Mouse (Mus musculus): ENCODE data around the gene Eef1g. TPM values are rescaled to one million over a fixed set of nuclear protein-coding genes. Genes with fewer than 3 reads are reported as not detected.

Eef1g gene
- polyA plus RNA-seq, 1 experiment from 2014 or later, result 344 TPM

DNA sequence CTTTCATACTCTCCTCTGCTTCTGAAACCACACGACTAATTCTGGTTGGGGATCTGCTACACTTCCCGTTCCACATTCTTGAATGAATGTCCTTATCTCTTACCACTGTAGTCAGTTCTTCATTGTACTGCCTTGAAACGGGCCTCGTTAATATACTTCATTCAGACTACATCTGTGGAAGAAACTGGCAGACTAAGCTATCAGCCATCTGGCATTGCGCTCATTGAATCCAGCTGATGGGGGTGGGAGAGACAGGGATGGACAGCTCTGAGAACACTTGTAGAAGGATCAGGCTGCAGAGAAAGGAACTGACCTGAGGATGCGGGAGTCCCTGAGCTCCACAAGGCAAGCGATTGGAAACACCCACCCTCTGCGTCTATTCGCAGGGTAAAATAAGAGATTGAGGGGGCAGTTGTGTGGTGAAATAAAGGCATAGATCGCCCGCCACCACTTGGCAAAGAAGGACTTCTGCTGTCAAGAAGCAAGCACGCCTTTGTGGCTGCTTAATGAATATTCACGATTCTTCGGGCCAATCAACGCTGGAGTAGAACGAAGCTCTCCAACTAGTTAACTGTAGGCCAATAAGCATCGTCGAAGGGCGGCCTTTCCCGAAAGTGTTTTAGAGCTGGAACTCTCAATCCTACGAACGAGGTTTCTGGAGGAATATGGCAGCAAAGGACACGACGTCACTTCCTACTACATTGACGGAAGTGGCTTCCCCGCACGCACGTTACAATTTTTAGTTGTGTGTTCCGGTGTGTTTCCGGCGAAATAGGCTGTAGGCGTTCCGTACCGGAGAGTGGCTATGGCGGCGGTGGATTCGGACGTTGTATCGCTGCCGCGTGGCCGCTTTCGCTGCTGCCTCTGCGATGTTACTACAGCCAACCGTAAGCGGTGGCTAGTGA is 13.5 kb upstream of the Eef1g start, which contains the start of gene Tut1:
Tut1 (plus strand) TSS at position 713 of the 905 bp plus-strand sequence.
- H3K27me3 ChIP-seq (ENCODE audit: control insufficient read depth, insufficient read depth, low read length), result no peaks in the 10 kb centered on the region
- no peaks in the 10 kb centered on the region for H3K9me3 ChIP-seq (replicated peaks; ENCODE audit: control insufficient read depth, low read length)
- H3K36me3 ChIP-seq (ENCODE audit: control insufficient read depth, insufficient read depth, low read length), result peaks cover 24% of the 10 kb centered on the region
- H3K4me1 ChIP-seq (ENCODE audit: control insufficient read depth, insufficient read depth, low read length), result peaks cover 7% of the 10 kb centered on the region; the same call in 1 of the 2 replicates
- peak within 1 kb of the TSS; percentile 85 for H3K9ac ChIP-seq (ENCODE audit: low read depth, low read length)
- 2% methylated on average over 46 of the region's 46 CpGs for WGBS (ENCODE audit: insufficient replicate concordance)
- H3K4me2 ChIP-seq, result peak within 1 kb of the TSS; percentile 91
- peak within 1 kb of the TSS; percentile 86 for H3K4me3 ChIP-seq (ENCODE audit: low read depth, low read length)
- ATAC-seq (replicated peaks; ENCODE audit: insufficient number of reproducible peaks, low FRiP score, low TSS enrichment), result peak; percentile 90
- peak within 1 kb of the TSS; percentile 71 for H3K27ac ChIP-seq (ENCODE audit: low read depth, low read length)

DNA sequence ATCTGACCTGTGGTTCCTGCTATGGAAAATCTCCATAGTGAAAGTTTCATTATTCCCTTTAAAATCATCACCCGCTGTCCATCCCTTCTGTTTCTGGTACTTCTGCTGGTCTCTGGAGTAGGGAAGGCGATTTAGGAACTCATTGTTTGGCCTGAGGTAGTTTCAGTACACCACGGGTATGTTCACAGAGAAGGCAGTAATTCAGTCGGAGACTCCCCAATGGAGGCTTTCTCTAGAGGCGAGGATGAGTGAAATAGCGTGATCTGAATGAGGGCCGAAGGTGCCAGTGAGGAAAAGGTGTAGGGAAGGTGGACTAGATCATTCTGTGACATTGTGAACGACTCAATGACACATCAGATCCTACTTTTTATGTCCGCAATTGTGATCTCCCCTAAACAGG is 12.7 kb upstream of the Eef1g start:
- Histone ChIP-seq H3K4me1 (ENCODE audit: control insufficient read depth, insufficient read depth, low read length) (peaks cover 7% of the 10 kb centered on the region; the same call in 1 of the 2 replicates), H3K4me3 (ENCODE audit: low read depth, low read length) (peak overlapping the region; percentile 86), H3K9me3 (replicated peaks; ENCODE audit: control insufficient read depth, low read length) (no peaks in the 10 kb centered on the region), H3K9ac (ENCODE audit: low read depth, low read length) (peak overlapping the region; percentile 85), H3K36me3 (ENCODE audit: control insufficient read depth, insufficient read depth, low read length) (peaks cover 21% of the 10 kb centered on the region), H3K27ac (ENCODE audit: low read depth, low read length) (peak overlapping the region; percentile 71), H3K27me3 (ENCODE audit: control insufficient read depth, insufficient read depth, low read length) (no peaks in the 10 kb centered on the region), H3K4me2 (peak overlapping the region; percentile 91)
- ATAC-seq (replicated peaks; ENCODE audit: insufficient number of reproducible peaks, low FRiP score, low TSS enrichment), result no peak
- WGBS (ENCODE audit: insufficient replicate concordance), result 6% methylated on average over 9 of the region's 9 CpGs

- H3K4me3 ChIP-seq (ENCODE audit: low read depth, low read length), result no peak overlapping the region
- 88% methylated on average over 2 of the region's 2 CpGs for WGBS (ENCODE audit: insufficient replicate concordance)
- H3K9ac ChIP-seq (ENCODE audit: low read depth, low read length), result no peak overlapping the region
- no peak overlapping the region for H3K4me2 ChIP-seq
- H3K27ac ChIP-seq (ENCODE audit: low read depth, low read length), result no peak overlapping the region
- H3K36me3 ChIP-seq (ENCODE audit: control insufficient read depth, insufficient read depth, low read length), result peaks cover 38% of the 10 kb centered on the region
- H3K27me3 ChIP-seq (ENCODE audit: control insufficient read depth, insufficient read depth, low read length), result no peaks in the 10 kb centered on the region
- H3K9me3 ChIP-seq (replicated peaks; ENCODE audit: control insufficient read depth, low read length), result no peaks in the 10 kb centered on the region
- H3K4me1 ChIP-seq (ENCODE audit: control insufficient read depth, insufficient read depth, low read length), result peaks cover 5% of the 10 kb centered on the region
- ATAC-seq (replicated peaks; ENCODE audit: insufficient number of reproducible peaks, low FRiP score, low TSS enrichment), result no peak
These were observed 4.6 kb upstream of the Eef1g start for GRCm38 (mm10) chr19:8962256-8962655.

DNA sequence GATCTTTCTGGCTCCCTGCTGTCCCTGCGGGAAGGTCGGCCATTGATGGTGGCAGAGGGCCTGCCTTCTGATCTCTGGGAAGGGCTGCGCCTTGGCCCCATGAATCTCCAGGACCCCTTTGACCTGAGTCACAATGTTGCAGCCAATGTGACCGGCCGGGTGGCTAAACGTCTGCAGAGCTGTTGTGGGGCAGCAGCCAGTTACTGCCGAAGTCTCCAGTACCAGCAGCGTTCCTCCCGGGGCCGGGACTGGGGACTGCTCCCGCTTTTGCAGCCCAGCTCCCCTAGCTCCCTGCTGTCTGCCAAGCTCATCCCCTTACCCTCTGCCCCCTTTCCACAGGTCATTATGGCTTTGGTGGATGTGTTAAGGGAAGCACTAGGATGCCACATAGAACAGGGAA is 1.8 kb upstream of the Eef1g start:
- H3K4me1 ChIP-seq (ENCODE audit: control insufficient read depth, insufficient read depth, low read length), result peaks cover 9% of the 10 kb centered on the region
- H3K4me2 ChIP-seq, result no peak overlapping the region
- H3K9me3 ChIP-seq (replicated peaks; ENCODE audit: control insufficient read depth, low read length), result no peaks in the 10 kb centered on the region
- no peak for ATAC-seq (replicated peaks; ENCODE audit: insufficient number of reproducible peaks, low FRiP score, low TSS enrichment)
- peaks cover 40% of the 10 kb centered on the region for H3K36me3 ChIP-seq (ENCODE audit: control insufficient read depth, insufficient read depth, low read length)
- no peaks in the 10 kb centered on the region for H3K27me3 ChIP-seq (ENCODE audit: control insufficient read depth, insufficient read depth, low read length)
- no peak overlapping the region; the same call in 1 of the 2 replicates for H3K27ac ChIP-seq (ENCODE audit: low read depth, low read length)
- H3K4me3 ChIP-seq (ENCODE audit: low read depth, low read length), result no peak overlapping the region
- 0 out of 2 replicates have a peak overlapping the region, but pooled peaks have one; percentile 16 for H3K9ac ChIP-seq (ENCODE audit: low read depth, low read length)
- WGBS (ENCODE audit: insufficient replicate concordance), result 86% methylated on average over 11 of the region's 11 CpGs

GRCm38 (mm10) chr19:8965771-8966170 is 1.1 kb upstream of the Eef1g start:
- Histone ChIP-seq H3K9me3 (replicated peaks; ENCODE audit: control insufficient read depth, low read length) (no peaks in the 10 kb centered on the region), H3K27me3 (ENCODE audit: control insufficient read depth, insufficient read depth, low read length) (no peaks in the 10 kb centered on the region), H3K27ac (ENCODE audit: low read depth, low read length) (peak overlapping the region; percentile 90), H3K4me2 (peak overlapping the region; percentile 80), H3K9ac (ENCODE audit: low read depth, low read length) (peak overlapping the region; percentile 87), H3K4me3 (ENCODE audit: low read depth, low read length) (peak overlapping the region; percentile 70), H3K4me1 (ENCODE audit: control insufficient read depth, insufficient read depth, low read length) (peaks cover 9% of the 10 kb centered on the region), H3K36me3 (ENCODE audit: control insufficient read depth, insufficient read depth, low read length) (peaks cover 46% of the 10 kb centered on the region)
- ATAC-seq (replicated peaks; ENCODE audit: insufficient number of reproducible peaks, low FRiP score, low TSS enrichment), result no peak
- 63% methylated on average over 8 of the region's 8 CpGs for WGBS (ENCODE audit: insufficient replicate concordance)

- Histone ChIP-seq H3K9ac (ENCODE audit: low read depth, low read length) (peak overlapping the region; percentile 87), H3K4me1 (ENCODE audit: control insufficient read depth, insufficient read depth, low read length) (peaks cover 9% of the 10 kb centered on the region), H3K9me3 (replicated peaks; ENCODE audit: control insufficient read depth, low read length) (no peaks in the 10 kb centered on the region), H3K27ac (ENCODE audit: low read depth, low read length) (peak overlapping the region; percentile 90), H3K4me3 (ENCODE audit: low read depth, low read length) (peak overlapping the region; percentile 70), H3K36me3 (ENCODE audit: control insufficient read depth, insufficient read depth, low read length) (peaks cover 50% of the 10 kb centered on the region), H3K27me3 (ENCODE audit: control insufficient read depth, insufficient read depth, low read length) (no peaks in the 10 kb centered on the region), H3K4me2 (peak overlapping the region; percentile 80)
- 36% methylated on average over 5 of the region's 5 CpGs for WGBS (ENCODE audit: insufficient replicate concordance)
- ATAC-seq (replicated peaks; ENCODE audit: insufficient number of reproducible peaks, low FRiP score, low TSS enrichment), result no peak
These were observed 647 bp upstream of the Eef1g start for GRCm38 (mm10) chr19:8966198-8966589.

DNA sequence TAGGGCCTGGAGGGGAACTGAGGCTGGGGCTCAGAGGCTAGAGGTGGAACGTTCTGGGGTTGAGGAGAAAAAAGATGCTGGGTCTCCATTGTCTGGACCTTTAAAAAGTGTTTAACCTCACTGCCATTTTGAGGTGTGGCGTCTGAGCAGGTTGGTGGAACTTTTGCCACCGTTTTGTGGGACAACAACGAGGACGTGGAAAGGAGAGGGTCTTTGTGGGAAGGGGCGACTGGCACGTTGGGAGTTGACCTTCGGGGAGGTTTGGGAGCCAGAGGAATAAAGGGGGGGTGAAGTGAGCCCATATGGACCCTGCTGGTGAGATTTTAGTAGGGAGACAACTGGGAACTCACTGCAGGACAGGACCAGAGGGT is 517 bp downstream of the Eef1g start:
- no peak for ATAC-seq (replicated peaks; ENCODE audit: insufficient number of reproducible peaks, low FRiP score, low TSS enrichment)
- H3K27ac ChIP-seq (ENCODE audit: low read depth, low read length), result peak overlapping the region; percentile 81
- 0% methylated on average over 8 of the region's 8 CpGs for WGBS (ENCODE audit: insufficient replicate concordance)

DNA sequence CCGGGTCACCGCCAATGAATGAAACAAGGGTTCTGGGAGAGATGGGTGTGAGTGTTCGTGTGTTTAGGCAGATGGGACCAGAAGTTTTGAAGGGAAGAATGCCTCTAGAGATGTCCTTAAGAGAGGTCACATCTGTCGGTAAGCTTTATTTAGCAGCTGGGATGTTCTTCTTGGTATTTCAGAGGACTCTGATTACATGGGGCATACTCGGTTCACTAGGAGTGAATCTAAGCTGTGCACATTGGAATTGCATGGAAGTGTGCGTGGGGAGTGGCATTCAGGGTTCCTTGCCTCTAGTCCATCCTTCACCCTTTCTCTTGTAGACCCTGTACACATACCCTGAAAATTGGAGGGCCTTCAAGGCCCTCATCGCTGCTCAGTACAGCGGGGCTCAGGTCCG is 1.1 kb downstream of the Eef1g start:
- Histone ChIP-seq H3K9me3 (replicated peaks; ENCODE audit: control insufficient read depth, low read length) (no peaks in the 10 kb centered on the region), H3K4me1 (ENCODE audit: control insufficient read depth, insufficient read depth, low read length) (peaks cover 9% of the 10 kb centered on the region), H3K27me3 (ENCODE audit: control insufficient read depth, insufficient read depth, low read length) (no peaks in the 10 kb centered on the region), H3K9ac (ENCODE audit: low read depth, low read length) (peak overlapping the region; percentile 89), H3K36me3 (ENCODE audit: control insufficient read depth, insufficient read depth, low read length) (peaks cover 52% of the 10 kb centered on the region), H3K4me2 (peak overlapping the region; percentile 80), H3K27ac (ENCODE audit: low read depth, low read length) (peak overlapping the region; percentile 81), H3K4me3 (ENCODE audit: low read depth, low read length) (peak overlapping the region; percentile 70)
- 5% methylated on average over 9 of the region's 9 CpGs for WGBS (ENCODE audit: insufficient replicate concordance)
- ATAC-seq (replicated peaks; ENCODE audit: insufficient number of reproducible peaks, low FRiP score, low TSS enrichment), result no peak

More for the DNA sequence above, 517 bp downstream of the Eef1g start:
- Histone ChIP-seq H3K27me3 (ENCODE audit: control insufficient read depth, insufficient read depth, low read length) (no peaks in the 10 kb centered on the region), H3K4me3 (ENCODE audit: low read depth, low read length) (peak overlapping the region; percentile 70), H3K9ac (ENCODE audit: low read depth, low read length) (peak overlapping the region; percentile 89), H3K9me3 (replicated peaks; ENCODE audit: control insufficient read depth, low read length) (no peaks in the 10 kb centered on the region), H3K4me1 (ENCODE audit: control insufficient read depth, insufficient read depth, low read length) (peaks cover 9% of the 10 kb centered on the region), H3K36me3 (ENCODE audit: control insufficient read depth, insufficient read depth, low read length) (peaks cover 51% of the 10 kb centered on the region), H3K4me2 (peak overlapping the region; percentile 80)

All from heart, embryonic 11.5 days (tissue).